Mouse (Mus musculus) G1E (cell line): ENCODE data around the gene Ggcx. TPM values are rescaled to one million over a fixed set of nuclear protein-coding genes. Genes with fewer than 3 reads are reported as not detected.

Experiments used
- ATAC-seq: 2 replicates; pipeline ENCODE4 v1.8.0; 2016; ENCODE audit warnings: mild to moderate bottlenecking; ENCODE audit not compliant: insufficient number of reproducible peaks, poor library complexity, low FRiP score, severe bottlenecking; ENCODE audit errors: extremely low read depth
- DNase-seq: peaks from one replicate; pipeline ENCODE4 v3.0.0; 2012; ENCODE audit warnings: low spot score
- H3K27me3 ChIP-seq: 2 replicates; pipeline ENCODE4 v1.6.1; 2012; ENCODE audit warnings: mild to moderate bottlenecking, low read length, inconsistent platforms; ENCODE audit not compliant: insufficient read depth
- H3K36me3 ChIP-seq: replicated peaks from 2 replicates; pipeline ENCODE3; 2012; ENCODE audit warnings: mild to moderate bottlenecking, inconsistent platforms
- H3K4me1 ChIP-seq: 2 replicates; pipeline ENCODE4 v1.6.1; 2012; ENCODE audit warnings: low read depth, low read length, inconsistent platforms, mixed read lengths; ENCODE audit not compliant: insufficient read depth
- H3K4me3 ChIP-seq: 2 replicates; pipeline ENCODE4 v1.5.1; 2012; ENCODE audit warnings: low read depth, mild to moderate bottlenecking, inconsistent platforms, low read length, moderate library complexity, mixed read lengths
- H3K9me3 ChIP-seq: replicated peaks from 2 replicates; pipeline ENCODE4 v1.6.1; 2012; ENCODE audit warnings: inconsistent platforms
- CTCF ChIP-seq: IDR thresholded peaks from 2 replicates; pipeline ENCODE4 v1.5.1; 2012; ENCODE audit warnings: low read depth, low read length, inconsistent platforms, mixed read lengths
- GATA1 ChIP-seq: IDR thresholded peaks from 2 replicates; pipeline ENCODE4 v1.6.1; 2012; ENCODE audit warnings: borderline replicate concordance, low read length, inconsistent platforms, mixed read lengths
- GATA2 ChIP-seq: IDR thresholded peaks from 2 replicates; pipeline ENCODE4 v1.6.1; 2012; ENCODE audit warnings: low read depth, low read length, inconsistent platforms, borderline replicate concordance
- POLR2AphosphoS5 ChIP-seq: IDR thresholded peaks from 2 replicates; pipeline ENCODE4 v1.6.1; 2012; ENCODE audit warnings: low read depth, low read length, inconsistent platforms; ENCODE audit not compliant: insufficient replicate concordance
- TAL1 ChIP-seq: conservative IDR thresholded peaks from 2 replicates; pipeline ENCODE4 v1.6.1; 2012; ENCODE audit warnings: low read depth, low read length, inconsistent platforms, mixed read lengths
- polyA plus RNA-seq: library from polyadenylated mRNA; stranded (reverse); fragments of >175 nt; gene quantifications from 2 replicates; pipeline ENCODE4 v1.2.3, GENCODE M21; 2012
- total RNA-seq, 2 experiments: library from RNA; stranded (forward) in 1 of 2; stranded (reverse) in 1 of 2; fragments of 200-1000 nt in 1 of 2; fragments of >200 nt in 1 of 2; fragmentation: Nextera tagmentation in 1 of 2; gene quantifications; 2 replicates each; pipeline ENCODE4 v1.2.3; 2014 to 2017

The Ggcx gene
- total and polyA plus RNA-seq, 3 experiments: 6.5 to 27.8 (median 9.2) TPM

GRCm38 (mm10) chr6:72378510-72379234 lies 35.4 kb upstream of the Ggcx start:
- Histone ChIP-seq H3K36me3 (peaks cover 55% of the 10 kb centered on the region), H3K27me3 (no peaks in the 10 kb centered on the region), H3K4me3 (peak overlapping the region; percentile 98), H3K9me3 (no peaks in the 10 kb centered on the region), H3K4me1 (peaks cover 85% of the 10 kb centered on the region)
- no peak for ATAC-seq
- TF ChIP-seq GATA2: no peak
- TF ChIP-seq GATA1: no peak
- no peak for TF ChIP-seq CTCF
- no peak; the same call in 1 of the 2 replicates for TF ChIP-seq POLR2AphosphoS5
- TF ChIP-seq TAL1: no peak
- DNase-seq: no peak

- no peaks in the 10 kb centered on the region for H3K9me3 ChIP-seq
- DNase-seq (peak; percentile 20), ATAC-seq (no peak)
- peaks cover 50% of the 10 kb centered on the region for H3K36me3 ChIP-seq
- TF ChIP-seq CTCF (no peak), POLR2AphosphoS5 (no peak), TAL1 (no peak), GATA2 (no peak), GATA1 (no peak)
- no peaks in the 10 kb centered on the region for H3K27me3 ChIP-seq
- H3K4me1 ChIP-seq: peaks cover 83% of the 10 kb centered on the region
- H3K4me3 ChIP-seq: peak overlapping the region; percentile 98
Measured at GRCm38 (mm10) chr6:72379377-72380130, 34.6 kb upstream of the Ggcx start.

GRCm38 (mm10) chr6:72380131-72380770 lies 33.9 kb upstream of the Ggcx start, which contains the start of gene Vamp5:
Vamp5 (minus strand) TSS chr6:72380468.
- DNase-seq (peak; percentile 77), ATAC-seq (peak; percentile 32; the same call in 1 of the 2 replicates)
- Histone ChIP-seq H3K9me3 (no peaks in the 10 kb centered on the region), H3K36me3 (peaks cover 51% of the 10 kb centered on the region), H3K27me3 (no peaks in the 10 kb centered on the region), H3K4me3 (peak within 1 kb of the TSS; percentile 98), H3K4me1 (peaks cover 82% of the 10 kb centered on the region)
- TF ChIP-seq TAL1: no peak
- 0 out of 2 replicates have a peak, but pooled peaks have one; percentile 11 for TF ChIP-seq CTCF

- Histone ChIP-seq H3K4me1 (peaks cover 80% of the 10 kb centered on the region), H3K9me3 (no peaks in the 10 kb centered on the region), H3K27me3 (no peaks in the 10 kb centered on the region), H3K36me3 (peaks cover 51% of the 10 kb centered on the region), H3K4me3 (no peak overlapping the region; the same call in 1 of the 2 replicates)
- TF ChIP-seq POLR2AphosphoS5 (no peak), GATA1 (no peak), GATA2 (no peak), CTCF (no peak), TAL1 (no peak)
- no peak for ATAC-seq
- no peak for DNase-seq
Measured at GRCm38 (mm10) chr6:72382494-72382893, 31.6 kb upstream of the Ggcx start.

GRCm38 (mm10) chr6:72383142-72383820 lies 30.8 kb upstream of the Ggcx start:
- Histone ChIP-seq H3K36me3 (peaks cover 51% of the 10 kb centered on the region), H3K27me3 (no peaks in the 10 kb centered on the region), H3K4me1 (peaks cover 80% of the 10 kb centered on the region), H3K4me3 (no peak overlapping the region; the same call in 1 of the 2 replicates), H3K9me3 (no peaks in the 10 kb centered on the region)
- DNase-seq: no peak
- ATAC-seq: no peak
- TF ChIP-seq CTCF: no peak
- TF ChIP-seq GATA1: no peak
- TF ChIP-seq POLR2AphosphoS5: no peak; the same call in 1 of the 2 replicates
- no peak for TF ChIP-seq TAL1
- TF ChIP-seq GATA2: no peak

- TF ChIP-seq TAL1 (peak; percentile 91), GATA1 (no peak), GATA2 (no peak), POLR2AphosphoS5 (peak; percentile 76; the same call in 1 of the 2 replicates)
- Histone ChIP-seq H3K27me3 (no peaks in the 10 kb centered on the region), H3K4me3 (no peak overlapping the region), H3K9me3 (no peaks in the 10 kb centered on the region), H3K36me3 (peaks cover 52% of the 10 kb centered on the region), H3K4me1 (peaks cover 82% of the 10 kb centered on the region)
- DNase-seq: peak; percentile 52
- peak; percentile 86 for ATAC-seq
Measured at GRCm38 (mm10) chr6:72383952-72384351, 30.2 kb upstream of the Ggcx start.
